Mouse (Mus musculus): ENCODE results near the gene Tm7sf2.

Gene Tm7sf2

GRCm38 (mm10) chr19:6069851-6070250 lies 1.7 kb upstream of the Tm7sf2 start:
- no peak for DNase-seq (ENCODE audit: low spot score)

- no peak for DNase-seq (ENCODE audit: low spot score)
These were observed 778 bp upstream of the Tm7sf2 start for GRCm38 (mm10) chr19:6068951-6069350.

GRCm38 (mm10) chr19:6067011-6067723 lies 1.0 kb downstream of the Tm7sf2 start:
- DNase-seq (ENCODE audit: low spot score): peak; percentile 78

GRCm38 (mm10) chr19:6066571-6066970 lies 1.6 kb downstream of the Tm7sf2 start:
- no peak for DNase-seq (ENCODE audit: low spot score)

GRCm38 (mm10) chr19:6063081-6063480 lies 5.1 kb downstream of the Tm7sf2 start:
- no peak for DNase-seq (ENCODE audit: low spot score)

GRCm38 (mm10) chr19:6062418-6062817 lies 5.8 kb downstream of the Tm7sf2 start:
- no peak for DNase-seq (ENCODE audit: low spot score)

GRCm38 (mm10) chr19:6061641-6062302 lies 6.4 kb downstream of the Tm7sf2 start:
- peak; percentile 30 for DNase-seq (ENCODE audit: low spot score)

GRCm38 (mm10) chr19:6061021-6061533 lies 7.1 kb downstream of the Tm7sf2 start, which contains the start of gene Znhit2:
TSS of gene Znhit2 (plus strand) at chr19:6061192.
- DNase-seq (ENCODE audit: low spot score): peak; percentile 84

- DNase-seq (ENCODE audit: low spot score): no peak
These were observed 9.2 kb downstream of the Tm7sf2 start for GRCm38 (mm10) chr19:6058966-6059365.

GRCm38 (mm10) chr19:6058513-6058912 lies 9.7 kb downstream of the Tm7sf2 start:
- DNase-seq (ENCODE audit: low spot score): no peak

GRCm38 (mm10) chr19:6057313-6058096 lies 10.7 kb downstream of the Tm7sf2 start, which contains the start of the genes Mrpl49 and Fau:
TSS of gene Mrpl49 (minus strand) at chr19:6057785.
TSS of gene Fau (plus strand) at chr19:6057844.
- peak; percentile 99 for DNase-seq (ENCODE audit: low spot score)

GRCm38 (mm10) chr19:6056696-6057095 lies 11.5 kb downstream of the Tm7sf2 start:
- no peak for DNase-seq (ENCODE audit: low spot score)

GRCm38 (mm10) chr19:6054296-6054695 lies 13.9 kb downstream of the Tm7sf2 start:
- DNase-seq (ENCODE audit: low spot score): no peak

GRCm38 (mm10) chr19:6052516-6052915 lies 15.7 kb downstream of the Tm7sf2 start:
- DNase-seq (ENCODE audit: low spot score): no peak

- no peak for DNase-seq (ENCODE audit: low spot score)
These were observed 19.3 kb downstream of the Tm7sf2 start for GRCm38 (mm10) chr19:6048681-6049410.

GRCm38 (mm10) chr19:6047899-6048166 lies 20.3 kb downstream of the Tm7sf2 start:
- no peak for DNase-seq (ENCODE audit: low spot score)

- no peak for DNase-seq (ENCODE audit: low spot score)
These were observed 20.8 kb downstream of the Tm7sf2 start for GRCm38 (mm10) chr19:6047154-6047898.

- DNase-seq (ENCODE audit: low spot score): peak; percentile 86
These were observed 21.6 kb downstream of the Tm7sf2 start, which contains the start of gene Syvn1 for GRCm38 (mm10) chr19:6046294-6047153. TSS of gene Syvn1 (plus strand) at chr19:6046576.

GRCm38 (mm10) chr19:6045366-6046293 lies 22.5 kb downstream of the Tm7sf2 start:
- DNase-seq (ENCODE audit: low spot score): no peak
